Mouse (Mus musculus) small intestine, adult 2 months (tissue): ENCODE measurements around the gene Nfkbiz. TPM values are rescaled to one million over a fixed set of nuclear protein-coding genes. Genes with fewer than 3 reads are reported as not detected.
"Not testable (repeated sequence)": the region's sequence is repeated elsewhere in the genome, so short reads cannot be mapped to it uniquely, and the experiment has no call there.

ENCODE experiments used
- H3K27ac ChIP-seq: fragments of 200-500 bp; 2 replicates; pipeline ENCODE4 v1.5.1; 2012; ENCODE audit warnings: low read depth, low read length, control low read depth, inconsistent platforms; ENCODE audit not compliant: insufficient read depth
- H3K27me3 ChIP-seq: fragments of 200-500 bp; 2 replicates; pipeline ENCODE4 v1.6.1; 2012; ENCODE audit warnings: mild to moderate bottlenecking, moderate library complexity, low read length, inconsistent platforms; ENCODE audit not compliant: control insufficient read depth, insufficient read depth
- H3K36me3 ChIP-seq: fragments of 200-500 bp; 2 replicates; pipeline ENCODE4 v1.6.1; 2012; ENCODE audit warnings: mild to moderate bottlenecking, low read length, control low read depth, inconsistent platforms; ENCODE audit not compliant: control insufficient read depth, insufficient read depth
- H3K4me1 ChIP-seq: fragments of 200-500 bp; 2 replicates; pipeline ENCODE4 v1.6.1; 2012; ENCODE audit warnings: low read length, inconsistent platforms, mixed read lengths; ENCODE audit not compliant: control insufficient read depth, insufficient read depth, insufficient read length
- H3K4me3 ChIP-seq: fragments of 200-500 bp; 2 replicates; pipeline ENCODE4 v1.5.1; 2012; ENCODE audit warnings: low read depth, mild to moderate bottlenecking, control low read depth, inconsistent platforms, low read length, moderate library complexity
- CTCF ChIP-seq: fragments of 200-500 bp; IDR thresholded peaks from 2 replicates; pipeline ENCODE4 v1.5.1; 2012; ENCODE audit warnings: low read depth, mild to moderate bottlenecking, control low read depth, inconsistent platforms, low read length, moderate library complexity, mixed read lengths; ENCODE audit not compliant: insufficient replicate concordance, insufficient read length; ENCODE audit errors: extremely low read depth
- POLR2A ChIP-seq: fragments of 200-500 bp; IDR thresholded peaks from 2 replicates; pipeline ENCODE4 v1.6.1; 2012; ENCODE audit warnings: low read depth, mild to moderate bottlenecking, control low read depth, inconsistent platforms, low read length, moderate library complexity
- WGBS: fragments of 180-500 bp; shearing (Covaris S2); methylation state at CpG from one replicate; pipeline ENCODE4 v1.1.7; 2018; 5-methylcytosine and 5-hydroxymethylcytosine counted together
- polyA plus RNA-seq: library from polyadenylated mRNA; depleted of rRNA; stranded (reverse); fragments of >200 nt; gene quantifications from 2 replicates; pipeline ENCODE4 v1.2.3, GENCODE M21; 2012

Nfkbiz gene
- polyA plus RNA-seq, 1 experiment, result 38.6 TPM

GRCm38 (mm10) chr16:55861104-55861503 is 22.4 kb upstream of the Nfkbiz start:
- H3K27me3 ChIP-seq, result no peaks in the 10 kb centered on the region
- no peaks in the 10 kb centered on the region for H3K4me1 ChIP-seq
- H3K27ac ChIP-seq, result no peak overlapping the region
- 84% methylated on average over 3 of the region's 3 CpGs for WGBS
- TF ChIP-seq CTCF (no peak), POLR2A (no peak)
- H3K36me3 ChIP-seq, result no peaks in the 10 kb centered on the region; the same call in 1 of the 2 replicates
- H3K4me3 ChIP-seq, result no peak overlapping the region

DNA sequence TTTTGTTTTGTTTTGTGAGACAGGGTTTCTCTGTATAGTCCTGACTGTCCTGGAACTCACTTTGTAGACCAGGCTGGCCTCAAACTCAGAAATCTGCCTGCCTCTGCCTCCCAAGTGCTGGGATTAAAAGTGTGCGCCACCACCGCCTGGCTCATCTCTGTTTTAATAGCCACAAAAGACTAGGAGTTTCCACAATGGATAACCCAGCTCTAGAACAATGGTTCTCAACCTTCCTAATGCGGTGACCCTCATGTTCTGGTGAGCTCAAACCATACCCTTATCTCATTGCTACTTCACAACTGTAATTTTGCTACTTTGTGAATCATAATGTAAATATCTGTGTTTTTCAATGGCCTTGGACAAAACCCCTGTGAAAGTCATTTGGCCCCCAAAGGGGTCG is 20.7 kb upstream of the Nfkbiz start:
- not testable (repeated sequence) for H3K27ac ChIP-seq, H3K4me1 ChIP-seq, H3K36me3 ChIP-seq, H3K4me3 ChIP-seq, H3K27me3 ChIP-seq
- WGBS, result 86% methylated on average over 4 of the region's 4 CpGs

DNA sequence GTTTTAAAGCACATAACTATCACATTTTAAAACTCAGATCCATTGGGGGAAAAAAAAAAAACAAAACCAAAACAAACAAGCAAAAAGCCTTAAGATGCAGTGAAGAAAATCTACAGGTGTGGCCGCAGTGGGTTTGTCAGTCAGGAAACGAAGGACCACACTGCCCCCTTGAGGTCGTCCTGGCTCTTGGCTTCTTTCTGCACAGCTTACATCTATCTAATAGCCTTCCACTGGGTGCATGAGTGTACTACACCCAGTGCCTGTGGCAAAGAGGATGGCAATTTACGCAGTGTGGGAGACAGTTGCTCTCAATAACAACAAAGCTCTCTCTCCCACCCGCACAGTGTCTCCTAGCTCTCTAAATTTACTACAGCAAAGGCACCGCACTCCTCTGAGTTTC is 19.8 kb upstream of the Nfkbiz start:
- Histone ChIP-seq H3K4me3 (no peak overlapping the region), H3K4me1 (no peaks in the 10 kb centered on the region), H3K27ac (no peak overlapping the region), H3K27me3 (no peaks in the 10 kb centered on the region), H3K36me3 (no peaks in the 10 kb centered on the region; the same call in 1 of the 2 replicates)
- no peak for TF ChIP-seq POLR2A
- TF ChIP-seq CTCF, result peak; percentile 78; the same call in 1 of the 2 replicates
- WGBS, result 57% methylated on average over 6 of the region's 6 CpGs

- no peak overlapping the region for H3K27ac ChIP-seq
- no peak for TF ChIP-seq POLR2A
- no peak for TF ChIP-seq CTCF
- H3K4me3 ChIP-seq, result no peak overlapping the region
- H3K36me3 ChIP-seq, result no peaks in the 10 kb centered on the region
- WGBS, result 46% methylated on average over 19 of the region's 19 CpGs
- H3K4me1 ChIP-seq, result no peaks in the 10 kb centered on the region
- no peaks in the 10 kb centered on the region for H3K27me3 ChIP-seq
These were observed 14.4 kb upstream of the Nfkbiz start for GRCm38 (mm10) chr16:55852943-55853727.

GRCm38 (mm10) chr16:55852515-55852914 is 13.8 kb upstream of the Nfkbiz start:
- no peak overlapping the region for H3K27ac ChIP-seq
- H3K27me3 ChIP-seq, result no peaks in the 10 kb centered on the region
- 39% methylated on average over 4 of the region's 4 CpGs for WGBS
- TF ChIP-seq POLR2A (no peak), CTCF (no peak)
- no peaks in the 10 kb centered on the region for H3K36me3 ChIP-seq
- no peak overlapping the region for H3K4me3 ChIP-seq
- H3K4me1 ChIP-seq, result no peaks in the 10 kb centered on the region

DNA sequence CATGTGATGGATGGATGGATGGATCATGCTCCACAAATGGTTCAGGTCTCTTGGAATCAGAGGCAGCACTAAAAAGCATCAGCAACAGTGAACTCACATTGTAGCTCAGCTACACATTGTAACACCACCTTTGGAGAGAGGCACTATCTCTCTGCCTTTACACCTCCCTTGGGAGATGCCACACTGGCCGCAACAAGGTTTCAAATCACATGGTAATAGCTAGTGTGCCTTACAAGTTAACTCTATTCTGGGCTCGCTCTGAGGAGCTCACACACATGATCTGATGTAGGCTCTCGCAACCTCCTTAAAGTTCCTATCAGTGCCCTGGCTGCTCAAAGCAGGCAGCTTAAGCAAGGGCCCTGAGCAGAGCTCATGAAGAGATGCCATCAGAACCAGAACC is 11.8 kb upstream of the Nfkbiz start:
- Histone ChIP-seq H3K4me3 (no peak overlapping the region), H3K27ac (no peak overlapping the region), H3K36me3 (no peaks in the 10 kb centered on the region), H3K27me3 (no peaks in the 10 kb centered on the region), H3K4me1 (no peaks in the 10 kb centered on the region)
- 94% methylated on average over 3 of the region's 3 CpGs for WGBS
- no peak for TF ChIP-seq POLR2A
- no peak for TF ChIP-seq CTCF

DNA sequence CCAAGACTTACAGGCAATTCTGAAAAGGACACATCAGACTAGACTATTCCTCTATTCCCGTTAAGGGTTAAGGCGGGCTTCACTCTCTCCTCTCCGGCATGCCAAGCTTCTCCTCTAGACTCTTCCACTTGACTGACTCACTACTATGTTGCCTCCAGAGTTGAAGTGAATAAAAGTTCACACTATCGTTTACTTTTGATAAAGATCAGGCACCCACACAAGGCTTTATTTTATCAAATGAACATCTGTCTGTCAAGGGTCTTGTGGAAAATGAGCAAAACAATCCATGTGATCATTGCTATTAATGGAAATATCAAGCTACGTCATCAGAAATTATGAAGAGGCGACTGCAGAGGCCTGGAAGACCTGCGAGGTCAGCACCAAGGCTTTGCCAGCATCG is 9.0 kb upstream of the Nfkbiz start:
- Histone ChIP-seq H3K36me3 (no peaks in the 10 kb centered on the region), H3K27ac (no peak overlapping the region), H3K4me1 (no peaks in the 10 kb centered on the region), H3K27me3 (no peaks in the 10 kb centered on the region), H3K4me3 (no peak overlapping the region)
- TF ChIP-seq CTCF, result no peak
- WGBS, result 84% methylated on average over 8 of the region's 8 CpGs
